Mouse (Mus musculus) hindbrain, embryonic 16.5 days (tissue): ENCODE results near the gene Tle2. TPM values are rescaled to one million over a fixed set of nuclear protein-coding genes. Genes with fewer than 3 reads are reported as not detected.

Experiments used
- ATAC-seq: fragments of 200-750 bp; cut with Nextera tagmentation; 2 replicates; pipeline ENCODE4 v1.8.0; 2017; ENCODE audit warnings: moderate TSS enrichment, moderate library complexity
- H3K27ac ChIP-seq: fragments of 300-500 bp; sonication (generic); 2 replicates; pipeline ENCODE4 v1.5.1; 2014; ENCODE audit warnings: low read depth, mild to moderate bottlenecking, control low read depth, low read length, moderate library complexity
- H3K27me3 ChIP-seq: fragments of 300-500 bp; sonication (generic); replicated peaks from 2 replicates; pipeline ENCODE4 v1.6.1; 2014; ENCODE audit warnings: low read length; ENCODE audit not compliant: control insufficient read depth, insufficient read depth
- H3K36me3 ChIP-seq: fragments of 300-500 bp; sonication (generic); 2 replicates; pipeline ENCODE4 v1.6.1; 2014; ENCODE audit warnings: mild to moderate bottlenecking, low read length, moderate library complexity, mixed read lengths; ENCODE audit not compliant: control insufficient read depth, insufficient read depth
- H3K4me1 ChIP-seq: fragments of 300-500 bp; sonication (generic); 2 replicates; pipeline ENCODE4 v1.6.1; 2014; ENCODE audit warnings: low read depth, low read length; ENCODE audit not compliant: control insufficient read depth, insufficient read depth
- H3K4me2 ChIP-seq: fragments of 300-500 bp; sonication (generic); 2 replicates; pipeline ENCODE4 v1.6.1; 2014; ENCODE audit warnings: mild to moderate bottlenecking, low read length, control low read depth, moderate library complexity
- H3K4me3 ChIP-seq: fragments of 300-500 bp; sonication (generic); 2 replicates; pipeline ENCODE4 v1.5.1; 2014; ENCODE audit warnings: mild to moderate bottlenecking, low read length, control low read depth, moderate library complexity
- H3K9ac ChIP-seq: fragments of 300-500 bp; sonication (generic); 2 replicates; pipeline ENCODE4 v1.6.1; 2014; ENCODE audit warnings: low read depth, mild to moderate bottlenecking, control low read depth, low read length, moderate library complexity
- H3K9me3 ChIP-seq: fragments of 300-500 bp; sonication (generic); 2 replicates; pipeline ENCODE4 v1.6.1; 2014; ENCODE audit warnings: mild to moderate bottlenecking, low read length, moderate library complexity; ENCODE audit not compliant: control insufficient read depth
- WGBS: fragments of 180-500 bp; shearing (Covaris S2); extraction: QIAGEN DNeasy Blood & Tissue Kit; methylation state at CpG from one replicate; pipeline ENCODE4 v1.1.7; 2014; 5-methylcytosine and 5-hydroxymethylcytosine counted together
- polyA plus RNA-seq: library from polyadenylated mRNA; unstranded; fragments of >200 nt; fragmentation: Nextera tagmentation; extraction: Ambion mirVana; gene quantifications from 2 replicates; pipeline ENCODE4 v1.2.1, GENCODE M21; 2015

Gene Tle2
- polyA plus RNA-seq, 1 experiment from 2014 or later = 40.9 TPM

GRCm38 (mm10) chr10:81598342-81598741 is 24.0 kb downstream of the Tle2 start:
- H3K27ac ChIP-seq = no peak overlapping the region
- H3K4me1 ChIP-seq = peaks cover 36% of the 10 kb centered on the region
- WGBS = 37% methylated on average over 3 of the region's 3 CpGs
- ATAC-seq = no peak
- H3K36me3 ChIP-seq = no peaks in the 10 kb centered on the region
- peaks cover 9% of the 10 kb centered on the region for H3K27me3 ChIP-seq
- H3K9ac ChIP-seq = no peak overlapping the region
- H3K4me3 ChIP-seq = no peak overlapping the region
- H3K4me2 ChIP-seq = no peak overlapping the region
- no peaks in the 10 kb centered on the region for H3K9me3 ChIP-seq

GRCm38 (mm10) chr10:81598871-81599270 is 24.5 kb downstream of the Tle2 start:
- Histone ChIP-seq H3K9me3 (no peaks in the 10 kb centered on the region), H3K36me3 (no peaks in the 10 kb centered on the region), H3K9ac (no peak overlapping the region), H3K27me3 (peaks cover 9% of the 10 kb centered on the region), H3K27ac (no peak overlapping the region), H3K4me1 (peaks cover 36% of the 10 kb centered on the region), H3K4me2 (no peak overlapping the region), H3K4me3 (no peak overlapping the region)
- ATAC-seq = no peak
- WGBS = 59% methylated on average over 6 of the region's 6 CpGs

GRCm38 (mm10) chr10:81599630-81600029 is 25.3 kb downstream of the Tle2 start:
- Histone ChIP-seq H3K4me3 (no peak overlapping the region), H3K9ac (no peak overlapping the region), H3K4me2 (no peak overlapping the region), H3K9me3 (no peaks in the 10 kb centered on the region), H3K36me3 (no peaks in the 10 kb centered on the region), H3K4me1 (peaks cover 37% of the 10 kb centered on the region), H3K27me3 (peaks cover 4% of the 10 kb centered on the region), H3K27ac (no peak overlapping the region)
- WGBS = 81% methylated on average over 5 of the region's 5 CpGs
- ATAC-seq = no peak

- H3K9ac ChIP-seq = no peak overlapping the region
- no peak overlapping the region for H3K4me3 ChIP-seq
- no peak overlapping the region for H3K4me2 ChIP-seq
- peaks cover 4% of the 10 kb centered on the region for H3K27me3 ChIP-seq
- no peaks in the 10 kb centered on the region for H3K36me3 ChIP-seq
- WGBS = 57% methylated on average over 10 of the region's 10 CpGs
- H3K9me3 ChIP-seq = no peaks in the 10 kb centered on the region
- H3K27ac ChIP-seq = no peak overlapping the region
- no peak for ATAC-seq
- peaks cover 40% of the 10 kb centered on the region for H3K4me1 ChIP-seq
These were observed 25.7 kb downstream of the Tle2 start for GRCm38 (mm10) chr10:81600096-81600495.

- Histone ChIP-seq H3K4me2 (peak within 1 kb of the TSS; percentile 72), H3K27me3 (peaks cover 4% of the 10 kb centered on the region), H3K4me3 (peak within 1 kb of the TSS; percentile 35), H3K36me3 (no peaks in the 10 kb centered on the region), H3K9ac (peak within 1 kb of the TSS; percentile 50; the same call in 1 of the 2 replicates), H3K9me3 (no peaks in the 10 kb centered on the region), H3K4me1 (peaks cover 40% of the 10 kb centered on the region), H3K27ac (no peak within 1 kb of the TSS)
- peak; percentile 73 for ATAC-seq
- WGBS = under 1% methylated on average over 27 of the region's 28 CpGs
These were observed 26.4 kb downstream of the Tle2 start, which contains the start of gene Tle6 for GRCm38 (mm10) chr10:81600738-81601203. Tle6 (minus strand) TSS chr10:81601073.

DNA sequence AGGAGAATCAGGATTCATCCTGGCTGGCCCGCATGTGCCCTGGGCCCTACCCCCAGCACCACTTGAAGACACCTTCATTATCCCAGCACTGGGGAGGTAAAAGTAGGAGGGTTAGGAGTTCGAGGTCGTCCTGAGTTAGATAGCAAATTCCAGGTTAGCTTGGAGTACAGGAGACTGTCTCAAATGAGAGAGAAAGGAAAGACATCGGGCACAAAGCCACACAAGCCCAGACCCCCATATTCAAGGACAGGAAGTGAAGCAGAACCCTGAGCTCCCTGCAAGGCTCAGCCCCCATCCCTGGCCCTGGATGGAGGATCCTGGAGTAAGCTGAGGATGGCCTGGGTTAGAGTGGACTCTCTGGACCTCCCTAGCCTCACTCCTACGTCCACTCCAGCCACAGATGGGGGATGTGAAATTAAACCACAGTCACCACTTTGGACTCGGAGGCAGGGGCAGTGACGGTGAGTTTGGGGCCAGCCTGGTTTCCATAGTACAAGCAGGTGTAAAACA is 27.1 kb downstream of the Tle2 start:
- Histone ChIP-seq H3K4me3 (peak overlapping the region; percentile 35; the same call in 1 of the 2 replicates), H3K4me1 (peaks cover 33% of the 10 kb centered on the region), H3K4me2 (peak overlapping the region; percentile 72), H3K36me3 (no peaks in the 10 kb centered on the region), H3K9me3 (no peaks in the 10 kb centered on the region), H3K27ac (no peak overlapping the region), H3K9ac (no peak overlapping the region), H3K27me3 (peaks cover 4% of the 10 kb centered on the region)
- no peak for ATAC-seq
- 25% methylated on average over 7 of the region's 7 CpGs for WGBS

GRCm38 (mm10) chr10:81602741-81603151 is 28.4 kb downstream of the Tle2 start:
- WGBS = 18% methylated on average over 4 of the region's 4 CpGs
- no peak for ATAC-seq

DNA sequence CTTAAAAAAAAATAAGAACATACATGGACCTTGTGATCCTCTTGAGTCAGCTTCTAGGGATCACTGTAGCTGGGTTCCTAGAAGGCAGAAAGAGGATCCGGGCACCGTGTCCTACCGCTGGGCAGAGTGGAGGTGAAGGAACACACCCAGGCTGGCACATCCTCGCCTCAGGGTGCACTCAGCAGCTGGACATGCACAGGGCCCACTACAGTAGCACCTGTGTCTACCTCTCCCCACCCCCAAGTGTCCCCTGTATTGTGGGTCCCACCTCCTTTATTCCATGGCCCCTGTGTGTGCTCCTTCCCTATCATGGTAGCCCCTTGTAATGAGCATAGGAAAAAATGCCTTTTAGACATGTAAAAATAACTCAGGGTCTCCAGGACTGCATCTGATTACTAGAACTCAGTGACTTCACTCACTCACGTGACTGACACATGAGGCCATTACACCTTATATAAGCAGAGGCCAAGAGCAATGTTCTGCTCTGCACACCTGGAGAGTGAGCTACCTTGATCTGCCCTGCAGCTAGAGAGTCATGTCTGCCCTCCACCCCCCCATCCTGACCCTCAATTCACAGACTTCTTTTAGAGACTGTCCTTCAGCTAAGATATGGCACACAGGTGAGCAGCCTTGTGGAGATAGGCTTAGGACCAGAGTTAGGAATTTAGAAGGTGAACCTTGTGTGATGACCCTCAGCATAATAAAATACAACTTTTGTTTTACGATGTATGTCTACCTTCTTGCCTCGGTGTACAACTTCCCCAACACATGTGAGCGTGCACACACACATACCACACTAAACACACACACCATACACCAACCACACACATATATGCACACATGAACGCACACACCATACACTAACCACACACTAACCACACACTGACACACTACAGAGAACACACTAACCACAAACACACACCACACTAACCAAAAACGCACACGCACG is 29.9 kb downstream of the Tle2 start:
- Histone ChIP-seq H3K36me3 (no peaks in the 10 kb centered on the region), H3K4me1 (peaks cover 28% of the 10 kb centered on the region), H3K4me2 (peak overlapping the region; percentile 59), H3K27me3 (peaks cover 4% of the 10 kb centered on the region), H3K9ac (no peak overlapping the region), H3K9me3 (no peaks in the 10 kb centered on the region), H3K27ac (0 out of 2 replicates have a peak overlapping the region, but pooled peaks have one; percentile 52), H3K4me3 (peak overlapping the region; percentile 18; the same call in 1 of the 2 replicates)
- ATAC-seq = 0 out of 2 replicates have a peak, but pooled peaks have one; percentile 7
- WGBS = 78% methylated on average over 12 of the region's 12 CpGs

More at GRCm38 (mm10) chr10:81602741-81603151, 28.4 kb downstream of the Tle2 start:
- Histone ChIP-seq H3K4me2 (no peak overlapping the region), H3K4me3 (no peak overlapping the region), H3K9me3 (no peaks in the 10 kb centered on the region), H3K36me3 (no peaks in the 10 kb centered on the region), H3K27me3 (peaks cover 4% of the 10 kb centered on the region), H3K9ac (no peak overlapping the region), H3K4me1 (peaks cover 28% of the 10 kb centered on the region), H3K27ac (no peak overlapping the region)
